Mouse (Mus musculus) thymus, adult 2 months (tissue): ENCODE results near the gene Frat2. TPM values are rescaled to one million over a fixed set of nuclear protein-coding genes. Genes with fewer than 3 reads are reported as not detected.

Experiments
- DNase-seq: peaks from one replicate; pipeline ENCODE4 v3.0.0; 2021
- H3K27ac ChIP-seq: fragments of 200-500 bp; 2 replicates; pipeline ENCODE4 v1.5.1; 2012; ENCODE audit warnings: low read length, control low read depth; ENCODE audit not compliant: control insufficient read depth, insufficient read depth
- H3K27me3 ChIP-seq: fragments of 200-500 bp; 2 replicates; pipeline ENCODE4 v1.6.1; 2012; ENCODE audit warnings: mild to moderate bottlenecking, low read length, moderate library complexity, mixed read lengths; ENCODE audit not compliant: control insufficient read depth, insufficient read depth
- H3K36me3 ChIP-seq: fragments of 200-500 bp; 2 replicates; pipeline ENCODE4 v1.6.1; 2012; ENCODE audit warnings: mild to moderate bottlenecking, low read length, moderate library complexity; ENCODE audit not compliant: control insufficient read depth, insufficient read depth
- H3K4me1 ChIP-seq: fragments of 200-500 bp; replicated peaks from 2 replicates; pipeline ENCODE4 v1.6.1; 2012; ENCODE audit warnings: low read length; ENCODE audit not compliant: control insufficient read depth, insufficient read depth
- H3K4me3 ChIP-seq: fragments of 200-500 bp; 2 replicates; pipeline ENCODE4 v1.5.1; 2012; ENCODE audit warnings: mild to moderate bottlenecking, low read length, control low read depth, moderate library complexity; ENCODE audit not compliant: control insufficient read depth, insufficient read depth
- CTCF ChIP-seq: fragments of 200-500 bp; IDR thresholded peaks from 2 replicates; pipeline ENCODE4 v1.5.1; 2012; ENCODE audit warnings: mild to moderate bottlenecking, control low read depth, low read length, moderate library complexity, borderline replicate concordance; ENCODE audit not compliant: control insufficient read depth, poor library complexity, insufficient read depth; ENCODE audit errors: extremely low read depth
- POLR2A ChIP-seq: fragments of 200-500 bp; IDR thresholded peaks from 2 replicates; pipeline ENCODE4 v1.6.1; 2012; ENCODE audit warnings: mild to moderate bottlenecking, low read length, control low read depth, moderate library complexity; ENCODE audit not compliant: control insufficient read depth, poor library complexity, insufficient read depth; ENCODE audit errors: extremely low read depth
- WGBS: fragments of 180-500 bp; shearing (Covaris S2); methylation state at CpG from one replicate; pipeline ENCODE4 v1.1.7; 2018; 5-methylcytosine and 5-hydroxymethylcytosine counted together
- polyA plus RNA-seq: library from polyadenylated mRNA; depleted of rRNA; stranded (reverse); fragments of >200 nt; gene quantifications from 2 replicates; pipeline ENCODE4 v1.2.3, GENCODE M21; 2012

Gene Frat2
- polyA plus RNA-seq, 1 experiment, result 27.4 TPM

DNA sequence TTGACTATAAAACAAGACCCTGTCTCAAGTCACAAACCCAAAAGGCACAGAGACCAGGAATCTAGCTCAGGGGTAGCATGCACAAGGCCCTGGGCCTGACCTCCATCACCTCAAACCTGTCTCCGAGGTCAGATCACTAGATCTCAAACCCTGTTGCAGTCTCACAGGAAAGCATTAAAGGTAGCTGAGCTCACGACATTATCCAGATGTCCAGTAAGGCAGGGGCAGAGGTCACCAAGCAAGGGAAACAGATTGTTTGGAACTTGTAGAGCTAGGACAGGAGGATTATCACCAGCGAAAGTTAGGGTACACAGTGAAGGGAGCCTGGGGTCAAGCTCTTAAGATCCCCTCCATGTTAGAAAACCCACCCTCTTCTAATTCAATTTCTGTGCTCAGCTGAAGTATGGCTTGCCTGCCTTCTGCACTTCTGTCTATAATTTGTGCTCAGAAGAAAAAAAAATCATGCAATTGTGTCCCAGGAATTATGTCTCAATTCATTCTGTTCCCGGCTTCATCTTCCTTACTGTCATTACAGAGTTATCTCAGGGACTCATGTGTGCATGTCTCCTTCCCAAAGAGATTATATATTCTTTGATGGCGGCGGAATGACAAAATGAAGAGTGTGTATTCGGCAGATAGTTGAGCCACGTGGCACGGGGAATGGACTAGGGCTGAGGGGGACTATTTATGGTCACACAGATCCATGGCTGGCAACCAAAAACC, 10.6 kb downstream of the Frat2 start:
- H3K36me3 ChIP-seq, result no peaks in the 10 kb centered on the region
- no peak overlapping the region for H3K4me3 ChIP-seq
- WGBS, result 91% methylated on average over 9 of the region's 9 CpGs
- TF ChIP-seq POLR2A (no peak), CTCF (no peak)
- no peak overlapping the region for H3K27ac ChIP-seq
- DNase-seq, result no peak
- H3K4me1 ChIP-seq, result peaks cover 10% of the 10 kb centered on the region
- H3K27me3 ChIP-seq, result no peaks in the 10 kb centered on the region

GRCm38 (mm10) chr19:41836719-41837118, 11.2 kb downstream of the Frat2 start:
- no peaks in the 10 kb centered on the region for H3K36me3 ChIP-seq
- no peak overlapping the region for H3K27ac ChIP-seq
- H3K27me3 ChIP-seq, result no peaks in the 10 kb centered on the region
- H3K4me1 ChIP-seq, result peaks cover 14% of the 10 kb centered on the region
- no peak for DNase-seq
- TF ChIP-seq CTCF, result no peak
- TF ChIP-seq POLR2A, result no peak
- no peak overlapping the region for H3K4me3 ChIP-seq
- 77% methylated on average over 3 of the region's 3 CpGs for WGBS

- H3K36me3 ChIP-seq, result no peaks in the 10 kb centered on the region
- peak; percentile 21 for DNase-seq
- TF ChIP-seq CTCF, result no peak
- no peak for TF ChIP-seq POLR2A
- peaks cover 21% of the 10 kb centered on the region for H3K4me1 ChIP-seq
- no peak overlapping the region for H3K4me3 ChIP-seq
- H3K27me3 ChIP-seq, result no peaks in the 10 kb centered on the region
- H3K27ac ChIP-seq, result no peak overlapping the region
- 29% methylated on average over 6 of the region's 6 CpGs for WGBS
Measured at GRCm38 (mm10) chr19:41835816-41836215, 12.1 kb downstream of the Frat2 start.

GRCm38 (mm10) chr19:41835407-41835806, 12.5 kb downstream of the Frat2 start:
- Histone ChIP-seq H3K27me3 (no peaks in the 10 kb centered on the region), H3K4me3 (no peak overlapping the region), H3K4me1 (peaks cover 21% of the 10 kb centered on the region), H3K27ac (no peak overlapping the region), H3K36me3 (no peaks in the 10 kb centered on the region)
- no peak for DNase-seq
- TF ChIP-seq CTCF, result no peak
- TF ChIP-seq POLR2A, result no peak
- 69% methylated on average over 6 of the region's 6 CpGs for WGBS

DNA sequence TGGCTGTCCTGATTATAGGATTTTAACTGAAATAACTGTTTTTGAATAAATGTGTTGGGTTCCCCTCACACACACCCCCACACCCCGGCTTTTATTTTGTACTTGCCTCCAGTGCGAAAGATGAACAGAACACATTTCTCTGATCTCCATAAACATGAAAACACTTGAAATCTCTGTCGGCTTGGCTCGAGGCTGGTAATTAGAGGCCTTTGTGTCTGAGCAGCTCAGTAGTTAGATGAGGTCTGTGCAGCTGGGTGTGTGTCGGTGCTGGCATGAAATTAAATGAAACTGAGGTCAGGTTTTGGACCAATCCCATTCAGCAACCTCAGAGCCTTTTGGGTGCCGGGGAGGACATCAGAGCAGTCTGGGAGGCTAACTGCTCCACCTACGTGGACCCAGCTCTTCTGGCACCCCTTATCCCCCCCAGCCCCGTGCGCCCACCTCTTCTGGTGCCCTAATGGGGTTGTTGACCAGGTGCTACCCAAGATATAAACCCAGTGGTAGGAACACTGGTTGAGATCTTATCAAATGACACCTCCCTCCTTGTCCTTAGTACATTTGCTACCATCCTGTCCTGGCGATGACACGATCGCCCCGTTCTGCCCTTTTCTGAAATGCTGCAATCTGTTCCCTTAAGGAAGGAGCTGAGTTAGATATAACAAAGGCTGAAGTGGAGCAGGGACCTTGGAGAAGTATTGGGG, 15.3 kb downstream of the Frat2 start:
- no peaks in the 10 kb centered on the region for H3K27me3 ChIP-seq
- DNase-seq, result no peak
- H3K4me1 ChIP-seq, result peaks cover 23% of the 10 kb centered on the region
- 92% methylated on average over 13 of the region's 13 CpGs for WGBS
- H3K4me3 ChIP-seq, result no peak overlapping the region
- TF ChIP-seq POLR2A, result no peak
- no peak for TF ChIP-seq CTCF
- no peak overlapping the region for H3K27ac ChIP-seq
- H3K36me3 ChIP-seq, result no peaks in the 10 kb centered on the region

- no peaks in the 10 kb centered on the region for H3K36me3 ChIP-seq
- H3K27me3 ChIP-seq, result no peaks in the 10 kb centered on the region
- peaks cover 23% of the 10 kb centered on the region for H3K4me1 ChIP-seq
- 78% methylated on average over 14 of the region's 14 CpGs for WGBS
- H3K4me3 ChIP-seq, result peak overlapping the region; percentile 79; the same call in 1 of the 2 replicates
- DNase-seq, result no peak
- TF ChIP-seq POLR2A (no peak), CTCF (no peak)
- H3K27ac ChIP-seq, result no peak overlapping the region
Measured at GRCm38 (mm10) chr19:41831718-41832391, 16.1 kb downstream of the Frat2 start.
